Mouse (Mus musculus) kidney, postnatal 0 days (tissue): ENCODE measurements around the gene Adcy2. TPM values are rescaled to one million over a fixed set of nuclear protein-coding genes. Genes with fewer than 3 reads are reported as not detected.

Experiments
- ATAC-seq: fragments of 200-750 bp; cut with Nextera tagmentation; replicated peaks from 2 replicates; pipeline ENCODE4 v1.8.0; 2017; ENCODE audit warnings: low read depth, moderate number of reproducible peaks, moderate TSS enrichment, moderate library complexity; ENCODE audit not compliant: low FRiP score
- DNase-seq: peaks from one replicate; pipeline ENCODE4 v3.0.0-alpha.2; 2016; ENCODE audit warnings: low spot score
- H3K27ac ChIP-seq: fragments of 300-500 bp; sonication (generic); 2 replicates; pipeline ENCODE4 v1.5.1; 2014; ENCODE audit warnings: mild to moderate bottlenecking
- H3K27me3 ChIP-seq: fragments of 300-500 bp; sonication (generic); 2 replicates; pipeline ENCODE4 v1.6.1; 2014; ENCODE audit warnings: low read length, mixed read lengths; ENCODE audit not compliant: insufficient read depth
- H3K36me3 ChIP-seq: fragments of 300-500 bp; sonication (generic); 2 replicates; pipeline ENCODE4 v1.6.1; 2014; ENCODE audit warnings: low read length, mixed read lengths; ENCODE audit not compliant: insufficient read depth
- H3K4me1 ChIP-seq: fragments of 300-500 bp; sonication (generic); replicated peaks from 2 replicates; pipeline ENCODE4 v1.6.1; 2014; ENCODE audit warnings: antibody characterized with exemption, low read length, mixed read lengths; ENCODE audit not compliant: insufficient read depth
- H3K4me2 ChIP-seq: fragments of 300-500 bp; sonication (generic); 2 replicates; pipeline ENCODE4 v1.6.1; 2014; ENCODE audit warnings: mild to moderate bottlenecking, low read length, moderate library complexity, mixed read lengths
- H3K4me3 ChIP-seq: fragments of 300-500 bp; sonication (generic); replicated peaks from 2 replicates; pipeline ENCODE4 v1.5.1; 2014; ENCODE audit warnings: low read depth, low read length
- H3K9ac ChIP-seq: fragments of 300-500 bp; sonication (generic); 2 replicates; pipeline ENCODE4 v1.6.1; 2014; ENCODE audit warnings: low read depth, low read length
- H3K9me3 ChIP-seq: fragments of 300-500 bp; sonication (generic); replicated peaks from 2 replicates; pipeline ENCODE4 v1.6.1; 2016; ENCODE audit warnings: low read length, inconsistent platforms, mixed read lengths
- CTCF ChIP-seq: IDR thresholded peaks from 2 replicates; pipeline ENCODE4 v1.5.1; 2016; ENCODE audit warnings: antibody characterized with exemption, low read depth, mild to moderate bottlenecking, moderate library complexity
- WGBS: fragments of 180-500 bp; shearing (Covaris S2); extraction: QIAGEN DNeasy Blood & Tissue Kit; methylation state at CpG from one replicate; pipeline ENCODE4 v1.1.7; 2014; 5-methylcytosine and 5-hydroxymethylcytosine counted together
- polyA plus RNA-seq: library from polyadenylated mRNA; unstranded; fragments of >200 nt; fragmentation: Nextera tagmentation; extraction: Ambion mirVana; gene quantifications from 2 replicates; pipeline ENCODE4 v1.2.1, GENCODE M21; 2015

The Adcy2 gene
- polyA plus RNA-seq, 1 experiment from 2014 or later = 4.0 TPM

GRCm38 (mm10) chr13:68582517-68582780 is 416.9 kb downstream of the Adcy2 start:
- 0% methylated on average over 11 of the region's 11 CpGs for WGBS
- Histone ChIP-seq H3K4me3 (peak overlapping the region; percentile 82), H3K36me3 (peaks cover 24% of the 10 kb centered on the region), H3K27ac (peak overlapping the region; percentile 87), H3K4me2 (peak overlapping the region; percentile 94), H3K4me1 (peaks cover 7% of the 10 kb centered on the region), H3K27me3 (no peaks in the 10 kb centered on the region), H3K9me3 (no peaks in the 10 kb centered on the region), H3K9ac (peak overlapping the region; percentile 86)
- ATAC-seq = peak; percentile 4; the same call in 1 of the 2 replicates
- no peak for TF ChIP-seq CTCF
- peak; percentile 23 for DNase-seq

GRCm38 (mm10) chr13:68581747-68582516 is 417.4 kb downstream of the Adcy2 start, which contains the start of the genes Mtrr and Fastkd3:
Mtrr (minus strand) TSS chr13:68582149.
Fastkd3 (plus strand) TSS chr13:68582234.
- Histone ChIP-seq H3K36me3 (peaks cover 27% of the 10 kb centered on the region), H3K9me3 (no peaks in the 10 kb centered on the region), H3K27ac (peak within 1 kb of the TSS; percentile 87), H3K27me3 (no peaks in the 10 kb centered on the region), H3K9ac (peak within 1 kb of the TSS; percentile 86), H3K4me1 (peaks cover 7% of the 10 kb centered on the region), H3K4me2 (peak within 1 kb of the TSS; percentile 94), H3K4me3 (peak within 1 kb of the TSS; percentile 82)
- under 1% methylated on average over 80 of the region's 81 CpGs for WGBS
- DNase-seq (peak; percentile 96), ATAC-seq (peak; percentile 100)
- TF ChIP-seq CTCF = no peak

GRCm38 (mm10) chr13:68581086-68581740 is 418.1 kb downstream of the Adcy2 start:
- peaks cover 7% of the 10 kb centered on the region for H3K4me1 ChIP-seq
- no peak for DNase-seq
- no peaks in the 10 kb centered on the region for H3K27me3 ChIP-seq
- WGBS = 20% methylated on average over 14 of the region's 14 CpGs
- peak overlapping the region; percentile 76 for H3K27ac ChIP-seq
- peak; percentile 46 for TF ChIP-seq CTCF
- peak overlapping the region; percentile 94 for H3K4me2 ChIP-seq
- ATAC-seq = no peak
- H3K9me3 ChIP-seq = no peaks in the 10 kb centered on the region
- H3K4me3 ChIP-seq = peak overlapping the region; percentile 82
- H3K9ac ChIP-seq = peak overlapping the region; percentile 69
- H3K36me3 ChIP-seq = peaks cover 29% of the 10 kb centered on the region

- DNase-seq = no peak
- H3K9ac ChIP-seq = no peak overlapping the region
- peaks cover 13% of the 10 kb centered on the region for H3K4me1 ChIP-seq
- no peak overlapping the region for H3K4me3 ChIP-seq
- H3K9me3 ChIP-seq = no peaks in the 10 kb centered on the region
- 87% methylated on average over 7 of the region's 7 CpGs for WGBS
- no peak for TF ChIP-seq CTCF
- H3K4me2 ChIP-seq = no peak overlapping the region
- no peaks in the 10 kb centered on the region for H3K27me3 ChIP-seq
- H3K27ac ChIP-seq = no peak overlapping the region
- peaks cover 10% of the 10 kb centered on the region; the same call in 1 of the 2 replicates for H3K36me3 ChIP-seq
- no peak for ATAC-seq
Measured at GRCm38 (mm10) chr13:68577945-68578344, 421.4 kb downstream of the Adcy2 start.

GRCm38 (mm10) chr13:68574398-68574797 is 424.9 kb downstream of the Adcy2 start:
- H3K36me3 ChIP-seq = peaks cover 17% of the 10 kb centered on the region; the same call in 1 of the 2 replicates
- no peak for DNase-seq
- H3K4me2 ChIP-seq = no peak overlapping the region
- no peak overlapping the region for H3K4me3 ChIP-seq
- 0 out of 2 replicates have a peak overlapping the region, but pooled peaks have one; percentile 87 for H3K27ac ChIP-seq
- H3K9ac ChIP-seq = no peak overlapping the region
- no peak for ATAC-seq
- no peaks in the 10 kb centered on the region for H3K27me3 ChIP-seq
- 69% methylated on average over 4 of the region's 4 CpGs for WGBS
- no peaks in the 10 kb centered on the region for H3K9me3 ChIP-seq
- peaks cover 12% of the 10 kb centered on the region for H3K4me1 ChIP-seq
- no peak for TF ChIP-seq CTCF

GRCm38 (mm10) chr13:68572966-68573913 is 426.1 kb downstream of the Adcy2 start:
- Histone ChIP-seq H3K4me1 (peaks cover 12% of the 10 kb centered on the region), H3K4me2 (no peak overlapping the region), H3K9me3 (no peaks in the 10 kb centered on the region), H3K27me3 (no peaks in the 10 kb centered on the region), H3K4me3 (no peak overlapping the region), H3K36me3 (peaks cover 17% of the 10 kb centered on the region), H3K27ac (peak overlapping the region; percentile 87), H3K9ac (no peak overlapping the region)
- 31% methylated on average over 10 of the region's 10 CpGs for WGBS
- ATAC-seq (peak; percentile 90), DNase-seq (peak; percentile 88)
- TF ChIP-seq CTCF = no peak
